Mouse (Mus musculus) stomach, embryonic 15.5 days (tissue): ENCODE measurements around the gene Zfp618. TPM values are rescaled to one million over a fixed set of nuclear protein-coding genes. Genes with fewer than 3 reads are reported as not detected.

Source experiments
- ATAC-seq: fragments of 200-750 bp; cut with Nextera tagmentation; 2 replicates; pipeline ENCODE4 v1.8.0; 2017; ENCODE audit warnings: low read depth, moderate number of reproducible peaks, moderate TSS enrichment; ENCODE audit not compliant: insufficient read depth, low FRiP score
- H3K27ac ChIP-seq: fragments of 300-500 bp; sonication (generic); 2 replicates; pipeline ENCODE4 v1.5.1; 2015; ENCODE audit warnings: mild to moderate bottlenecking, inconsistent platforms
- H3K27me3 ChIP-seq: fragments of 300-500 bp; sonication (generic); replicated peaks from 2 replicates; pipeline ENCODE4 v1.6.1; 2015; ENCODE audit warnings: inconsistent platforms
- H3K36me3 ChIP-seq: fragments of 300-500 bp; sonication (generic); 2 replicates; pipeline ENCODE4 v1.6.1; 2015; ENCODE audit warnings: inconsistent platforms
- H3K4me1 ChIP-seq: fragments of 300-500 bp; sonication (generic); 2 replicates; pipeline ENCODE4 v1.6.1; 2015; ENCODE audit warnings: inconsistent platforms
- H3K4me2 ChIP-seq: fragments of 300-500 bp; sonication (generic); 2 replicates; pipeline ENCODE4 v1.6.1; 2015; ENCODE audit warnings: mild to moderate bottlenecking, inconsistent platforms
- H3K4me3 ChIP-seq: fragments of 300-500 bp; sonication (generic); replicated peaks from 2 replicates; pipeline ENCODE4 v1.5.1; 2015; ENCODE audit warnings: inconsistent platforms
- H3K9ac ChIP-seq: fragments of 300-500 bp; sonication (generic); 2 replicates; pipeline ENCODE4 v1.6.1; 2015; ENCODE audit warnings: inconsistent platforms
- H3K9me3 ChIP-seq: fragments of 300-500 bp; sonication (generic); 2 replicates; pipeline ENCODE4 v1.6.1; 2016; ENCODE audit warnings: inconsistent platforms
- WGBS: fragments of 180-500 bp; shearing (Covaris S2); methylation state at CpG from one replicate; pipeline ENCODE4 v1.1.7; 2015; 5-methylcytosine and 5-hydroxymethylcytosine counted together
- polyA plus RNA-seq: library from polyadenylated mRNA; unstranded; fragments of >200 nt; fragmentation: Nextera tagmentation; extraction: Ambion mirVana; gene quantifications from 2 replicates; pipeline ENCODE4 v1.2.1, GENCODE M21; 2015

Gene Zfp618
- polyA plus RNA-seq, 1 experiment from 2014 or later = 17.0 TPM

- WGBS = 92% methylated on average over 4 of the region's 4 CpGs
- Histone ChIP-seq H3K27ac (no peak overlapping the region), H3K9me3 (no peaks in the 10 kb centered on the region), H3K9ac (no peak overlapping the region), H3K27me3 (no peaks in the 10 kb centered on the region), H3K36me3 (no peaks in the 10 kb centered on the region), H3K4me1 (no peaks in the 10 kb centered on the region), H3K4me2 (peak overlapping the region; percentile 48), H3K4me3 (peak overlapping the region; percentile 35; the same call in 1 of the 2 replicates)
- no peak for ATAC-seq
Measured at GRCm38 (mm10) chr4:63170061-63170460, 204.7 kb downstream of the Zfp618 start.

GRCm38 (mm10) chr4:63171122-63171521 is 205.7 kb downstream of the Zfp618 start:
- 36% methylated on average over 24 of the region's 24 CpGs for WGBS
- Histone ChIP-seq H3K9ac (no peak overlapping the region), H3K4me3 (peak overlapping the region; percentile 35)

GRCm38 (mm10) chr4:63171969-63172685 is 206.8 kb downstream of the Zfp618 start, which contains the start of gene Kif12:
Gene Kif12 (minus strand): TSS chr4:63172131.
- Histone ChIP-seq H3K4me1 (no peaks in the 10 kb centered on the region), H3K27me3 (no peaks in the 10 kb centered on the region), H3K27ac (peak within 1 kb of the TSS; percentile 80), H3K4me2 (peak within 1 kb of the TSS; percentile 48), H3K4me3 (peak within 1 kb of the TSS; percentile 35), H3K9ac (no peak within 1 kb of the TSS), H3K9me3 (no peaks in the 10 kb centered on the region), H3K36me3 (no peaks in the 10 kb centered on the region)
- peak; percentile 95 for ATAC-seq
- 53% methylated on average over 4 of the region's 4 CpGs for WGBS

More at GRCm38 (mm10) chr4:63171122-63171521, 205.7 kb downstream of the Zfp618 start:
- no peak for ATAC-seq
- H3K36me3 ChIP-seq = no peaks in the 10 kb centered on the region
- no peaks in the 10 kb centered on the region for H3K4me1 ChIP-seq
- H3K27me3 ChIP-seq = no peaks in the 10 kb centered on the region
- H3K27ac ChIP-seq = 0 out of 2 replicates have a peak overlapping the region, but pooled peaks have one; percentile 80
- peak overlapping the region; percentile 48 for H3K4me2 ChIP-seq
- no peaks in the 10 kb centered on the region for H3K9me3 ChIP-seq

GRCm38 (mm10) chr4:63181556-63181955 is 216.2 kb downstream of the Zfp618 start:
- peak; percentile 40; the same call in 1 of the 2 replicates for ATAC-seq
- Histone ChIP-seq H3K4me3 (no peak overlapping the region), H3K36me3 (no peaks in the 10 kb centered on the region), H3K9me3 (no peaks in the 10 kb centered on the region), H3K27ac (no peak overlapping the region), H3K4me1 (peaks cover 4% of the 10 kb centered on the region; the same call in 1 of the 2 replicates), H3K4me2 (no peak overlapping the region), H3K9ac (no peak overlapping the region), H3K27me3 (no peaks in the 10 kb centered on the region)
- 8% methylated on average over 5 of the region's 5 CpGs for whole genome bisulfite sequencing

- no peaks in the 10 kb centered on the region for H3K36me3 ChIP-seq
- peaks cover 12% of the 10 kb centered on the region for H3K4me1 ChIP-seq
- peak overlapping the region; percentile 10; the same call in 1 of the 2 replicates for H3K4me2 ChIP-seq
- H3K9me3 ChIP-seq = no peaks in the 10 kb centered on the region
- ATAC-seq = peak; percentile 90
- H3K4me3 ChIP-seq = no peak overlapping the region
- H3K9ac ChIP-seq = no peak overlapping the region
- 44% methylated on average over 21 of the region's 21 CpGs for WGBS
- no peaks in the 10 kb centered on the region for H3K27me3 ChIP-seq
- peak overlapping the region; percentile 84 for H3K27ac ChIP-seq
Measured at GRCm38 (mm10) chr4:63186281-63186870, 221.0 kb downstream of the Zfp618 start.

Other genes starting within 250 kb of the Zfp618 start
- 156 and 167 TPM in 2 replicates for gene Ambp, start 189.2 kb downstream of the Zfp618 start, polyA plus RNA-seq
- 31.6 and 39.0 TPM in 2 replicates for gene Kif12, start 206.6 kb downstream of the Zfp618 start, polyA plus RNA-seq
- 17.4 and 18.6 TPM in 2 replicates for gene Col27a1, start 248.4 kb downstream of the Zfp618 start, polyA plus RNA-seq